ENCODE assay signal across 9 mouse cellular contexts in genomic region chr3:83273555-83274244, GRCm38 (mm10).
DNase-seq lines count a peak whose midpoint lies in the region; ATAC-seq and TF ChIP-seq lines count a peak whose summit lies in the region.
"Had no signal": no experiment of that assay in that cellular context is flagged by ENCODE, and none has a peak within 500 bp of the region (broad histone marks: within the 10 kb centered on the region; RNA-seq: fewer than 3 reads in every experiment).

No protein-coding gene starts in this region.

- ATAC-seq in hindbrain, embryonic 11.5 days (ENCODE audit: low FRiP score) = peak; percentile 69
- ATAC-seq in lung, postnatal 0 days = peak; percentile 59
- ATAC-seq in erythroid progenitor cell, adult 5-6 weeks (replicated peaks; ENCODE audit: low FRiP score, poor library complexity, severe bottlenecking) = no peak

- TF ChIP-seq EP300 in lung, postnatal 0 days (IDR thresholded peaks at IDR 0.05) = no peak

- WGBS in hindbrain, embryonic 11.5 days = 41% methylated on average over 19 of the region's 19 CpGs
- WGBS in lung, postnatal 0 days = 36% methylated on average over 19 of the region's 19 CpGs

- H3K9me3 ChIP-seq in hindbrain, embryonic 11.5 days (ENCODE audit: control insufficient read depth, low read length) = no peaks in the 10 kb centered on the region
- no peaks in the 10 kb centered on the region for H3K9me3 ChIP-seq in lung, postnatal 0 days (ENCODE audit: low read length)

- no peaks in the 10 kb centered on the region for H3K36me3 ChIP-seq in hindbrain, embryonic 11.5 days (ENCODE audit: control insufficient read depth, insufficient read depth, low read length)
- no peaks in the 10 kb centered on the region for H3K36me3 ChIP-seq in lung, postnatal 0 days (ENCODE audit: insufficient read depth, low read length)

- H3K27ac ChIP-seq in hindbrain, embryonic 11.5 days (ENCODE audit: low read depth, low read length) = no peak overlapping the region
- no peak overlapping the region for H3K27ac ChIP-seq in lung, postnatal 0 days (ENCODE audit: low read length)
- H3K27ac ChIP-seq: macrophage had no signal

- no peak overlapping the region for H3K4me3 ChIP-seq in hindbrain, embryonic 11.5 days (ENCODE audit: low read depth, low read length)
- H3K4me3 ChIP-seq in lung, postnatal 0 days (ENCODE audit: low read depth, low read length) = no peak overlapping the region

- H3K9ac ChIP-seq in hindbrain, embryonic 11.5 days (ENCODE audit: low read depth, low read length) = no peak overlapping the region
- no peak overlapping the region for H3K9ac ChIP-seq in lung, postnatal 0 days (replicated peaks; ENCODE audit: low read depth)

- H3K27me3 ChIP-seq in hindbrain, embryonic 11.5 days (ENCODE audit: control insufficient read depth, insufficient read depth, low read length) = no peaks in the 10 kb centered on the region
- H3K27me3 ChIP-seq in lung, postnatal 0 days (replicated peaks; ENCODE audit: insufficient read depth, low read length) = no peaks in the 10 kb centered on the region

- TF ChIP-seq CTCF in lung, postnatal 0 days (IDR thresholded peaks at IDR 0.05) = peak; percentile 89

- H3K4me2 ChIP-seq in hindbrain, embryonic 11.5 days (replicated peaks; ENCODE audit: low read depth, low read length) = 0 out of 2 replicates have a peak overlapping the region, but pooled peaks have one; percentile 3
- no peak overlapping the region; the same call in 1 of the 2 replicates for H3K4me2 ChIP-seq in lung, postnatal 0 days (replicated peaks; ENCODE audit: low read depth, low read length)

- no peaks in the 10 kb centered on the region for H3K4me1 ChIP-seq in hindbrain, embryonic 11.5 days (replicated peaks; ENCODE audit: control insufficient read depth, insufficient read depth, low read length)
- H3K4me1 ChIP-seq in lung, postnatal 0 days (ENCODE audit: insufficient read depth, low read depth, low read length) = no peaks in the 10 kb centered on the region; the same call in 1 of the 2 replicates

- peak; percentile 76 for DNase-seq in NIH3T3 (ENCODE audit: low read depth)
- DNase-seq in cerebellum, adult 18-20 months = peak; percentile 56 to 59
- peak; percentile 58 to 93 for DNase-seq in frontal cortex, adult 2 months (ENCODE audit: extremely low spot score in 1 of 2, low spot score in 1 of 2)
- peak; percentile 85 for DNase-seq in hindbrain, embryonic 11.5 days (ENCODE audit: low spot score)
- peak; percentile 69 for DNase-seq in layer of hippocampus, adult 9-10 months (ENCODE audit: low spot score)
- DNase-seq in lung, postnatal 0 days (ENCODE audit: low spot score) = peak; percentile 85
- peak; percentile 90 for DNase-seq in retina, embryonic 14.5 days (ENCODE audit: low spot score)
